Mouse (Mus musculus): ENCODE results near the gene Gpr82. TPM values are rescaled to one million over a fixed set of nuclear protein-coding genes. Genes with fewer than 3 reads are reported as not detected.

Gene Gpr82
- polyA plus RNA-seq, 1 experiment from 2014 or later: 0.54 TPM

GRCm38 (mm10) chrX:13670342-13670741, 9.2 kb downstream of the Gpr82 start:
- Histone ChIP-seq H3K4me3 (ENCODE audit: low read depth, low read length) (no peak overlapping the region), H3K4me1 (replicated peaks; ENCODE audit: control insufficient read depth, insufficient read depth, low read length) (no peaks in the 10 kb centered on the region), H3K4me2 (ENCODE audit: low read length) (no peak overlapping the region), H3K27me3 (replicated peaks; ENCODE audit: control insufficient read depth, insufficient read depth, low read length) (no peaks in the 10 kb centered on the region), H3K9me3 (ENCODE audit: control insufficient read depth, low read length) (no peaks in the 10 kb centered on the region), H3K9ac (ENCODE audit: low read length) (no peak overlapping the region), H3K36me3 (ENCODE audit: control insufficient read depth, insufficient read depth, low read length) (no peaks in the 10 kb centered on the region), H3K27ac (ENCODE audit: low read depth) (no peak overlapping the region)
- DNase-seq (ENCODE audit: low spot score) (no peak), ATAC-seq (replicated peaks; ENCODE audit: low FRiP score, low TSS enrichment, low read depth) (no peak)
- 74% methylated on average over 3 of the region's 3 CpGs for WGBS

GRCm38 (mm10) chrX:13673001-13673400, 11.8 kb downstream of the Gpr82 start:
- no peak for DNase-seq (ENCODE audit: low spot score)
- Histone ChIP-seq H3K27me3 (replicated peaks; ENCODE audit: control insufficient read depth, insufficient read depth, low read length) (no peaks in the 10 kb centered on the region), H3K36me3 (ENCODE audit: control insufficient read depth, insufficient read depth, low read length) (no peaks in the 10 kb centered on the region), H3K27ac (ENCODE audit: low read depth) (no peak overlapping the region), H3K4me2 (ENCODE audit: low read length) (no peak overlapping the region), H3K4me3 (ENCODE audit: low read depth, low read length) (no peak overlapping the region), H3K9ac (ENCODE audit: low read length) (no peak overlapping the region), H3K4me1 (replicated peaks; ENCODE audit: control insufficient read depth, insufficient read depth, low read length) (no peaks in the 10 kb centered on the region), H3K9me3 (ENCODE audit: control insufficient read depth, low read length) (no peaks in the 10 kb centered on the region)
- ATAC-seq (replicated peaks; ENCODE audit: low FRiP score, low TSS enrichment, low read depth): no peak
- 89% methylated on average over 3 of the region's 3 CpGs for WGBS

GRCm38 (mm10) chrX:13681748-13682147, 20.6 kb downstream of the Gpr82 start:
- Histone ChIP-seq H3K27me3 (replicated peaks; ENCODE audit: control insufficient read depth, insufficient read depth, low read length) (no peaks in the 10 kb centered on the region), H3K9ac (ENCODE audit: low read length) (no peak overlapping the region), H3K36me3 (ENCODE audit: control insufficient read depth, insufficient read depth, low read length) (no peaks in the 10 kb centered on the region), H3K4me3 (ENCODE audit: low read depth, low read length) (no peak overlapping the region), H3K4me1 (replicated peaks; ENCODE audit: control insufficient read depth, insufficient read depth, low read length) (no peaks in the 10 kb centered on the region), H3K27ac (ENCODE audit: low read depth) (no peak overlapping the region), H3K4me2 (ENCODE audit: low read length) (no peak overlapping the region), H3K9me3 (ENCODE audit: control insufficient read depth, low read length) (no peaks in the 10 kb centered on the region)
- DNase-seq (ENCODE audit: low spot score) (no peak), ATAC-seq (replicated peaks; ENCODE audit: low FRiP score, low TSS enrichment, low read depth) (no peak)
- 85% methylated on average over 3 of the region's 3 CpGs for WGBS

- no peak for DNase-seq (ENCODE audit: low spot score)
- Histone ChIP-seq H3K4me1 (replicated peaks; ENCODE audit: control insufficient read depth, insufficient read depth, low read length) (no peaks in the 10 kb centered on the region), H3K36me3 (ENCODE audit: control insufficient read depth, insufficient read depth, low read length) (no peaks in the 10 kb centered on the region), H3K9ac (ENCODE audit: low read length) (no peak overlapping the region), H3K4me3 (ENCODE audit: low read depth, low read length) (no peak overlapping the region), H3K27me3 (replicated peaks; ENCODE audit: control insufficient read depth, insufficient read depth, low read length) (no peaks in the 10 kb centered on the region), H3K4me2 (ENCODE audit: low read length) (no peak overlapping the region), H3K27ac (ENCODE audit: low read depth) (no peak overlapping the region), H3K9me3 (ENCODE audit: control insufficient read depth, low read length) (no peaks in the 10 kb centered on the region)
- no peak for ATAC-seq (replicated peaks; ENCODE audit: low FRiP score, low TSS enrichment, low read depth)
- WGBS: 95% methylated on average over 1 of the region's 1 CpGs
Observed at GRCm38 (mm10) chrX:13686589-13686988, 25.4 kb downstream of the Gpr82 start.

- ATAC-seq (replicated peaks; ENCODE audit: low FRiP score, low TSS enrichment, low read depth) (no peak), DNase-seq (ENCODE audit: low spot score) (no peak)
- H3K36me3 ChIP-seq (ENCODE audit: control insufficient read depth, insufficient read depth, low read length): no peaks in the 10 kb centered on the region
- H3K9me3 ChIP-seq (ENCODE audit: control insufficient read depth, low read length): no peaks in the 10 kb centered on the region
- H3K27me3 ChIP-seq (replicated peaks; ENCODE audit: control insufficient read depth, insufficient read depth, low read length): no peaks in the 10 kb centered on the region
- no peaks in the 10 kb centered on the region for H3K4me1 ChIP-seq (replicated peaks; ENCODE audit: control insufficient read depth, insufficient read depth, low read length)
- no peak overlapping the region for H3K4me2 ChIP-seq (ENCODE audit: low read length)
- no peak overlapping the region for H3K9ac ChIP-seq (ENCODE audit: low read length)
- 83% methylated on average over 2 of the region's 2 CpGs for WGBS
- H3K4me3 ChIP-seq (ENCODE audit: low read depth, low read length): no peak overlapping the region
- H3K27ac ChIP-seq (ENCODE audit: low read depth): no peak overlapping the region
Observed at GRCm38 (mm10) chrX:13688356-13688755, 27.2 kb downstream of the Gpr82 start.

GRCm38 (mm10) chrX:13691865-13692264, 30.7 kb downstream of the Gpr82 start:
- Histone ChIP-seq H3K27ac (ENCODE audit: low read depth) (no peak overlapping the region), H3K27me3 (replicated peaks; ENCODE audit: control insufficient read depth, insufficient read depth, low read length) (no peaks in the 10 kb centered on the region), H3K9ac (ENCODE audit: low read length) (no peak overlapping the region), H3K4me2 (ENCODE audit: low read length) (no peak overlapping the region), H3K4me1 (replicated peaks; ENCODE audit: control insufficient read depth, insufficient read depth, low read length) (no peaks in the 10 kb centered on the region), H3K4me3 (ENCODE audit: low read depth, low read length) (no peak overlapping the region), H3K36me3 (ENCODE audit: control insufficient read depth, insufficient read depth, low read length) (no peaks in the 10 kb centered on the region), H3K9me3 (ENCODE audit: control insufficient read depth, low read length) (no peaks in the 10 kb centered on the region)
- WGBS: 86% methylated on average over 4 of the region's 4 CpGs
- DNase-seq (ENCODE audit: low spot score) (no peak), ATAC-seq (replicated peaks; ENCODE audit: low FRiP score, low TSS enrichment, low read depth) (no peak)

GRCm38 (mm10) chrX:13700681-13701080, 39.5 kb downstream of the Gpr82 start:
- Histone ChIP-seq H3K27ac (ENCODE audit: low read depth) (no peak overlapping the region), H3K4me1 (replicated peaks; ENCODE audit: control insufficient read depth, insufficient read depth, low read length) (no peaks in the 10 kb centered on the region), H3K36me3 (ENCODE audit: control insufficient read depth, insufficient read depth, low read length) (no peaks in the 10 kb centered on the region), H3K27me3 (replicated peaks; ENCODE audit: control insufficient read depth, insufficient read depth, low read length) (no peaks in the 10 kb centered on the region), H3K4me3 (ENCODE audit: low read depth, low read length) (no peak overlapping the region), H3K9me3 (ENCODE audit: control insufficient read depth, low read length) (no peaks in the 10 kb centered on the region), H3K4me2 (ENCODE audit: low read length) (no peak overlapping the region), H3K9ac (ENCODE audit: low read length) (no peak overlapping the region)
- WGBS: 75% methylated on average over 3 of the region's 3 CpGs
- no peak for ATAC-seq (replicated peaks; ENCODE audit: low FRiP score, low TSS enrichment, low read depth)
- no peak for DNase-seq (ENCODE audit: low spot score)

GRCm38 (mm10) chrX:13705051-13705450, 43.9 kb downstream of the Gpr82 start:
- Histone ChIP-seq H3K4me2 (ENCODE audit: low read length) (no peak overlapping the region), H3K9me3 (ENCODE audit: control insufficient read depth, low read length) (no peaks in the 10 kb centered on the region), H3K4me3 (ENCODE audit: low read depth, low read length) (no peak overlapping the region), H3K27me3 (replicated peaks; ENCODE audit: control insufficient read depth, insufficient read depth, low read length) (no peaks in the 10 kb centered on the region), H3K36me3 (ENCODE audit: control insufficient read depth, insufficient read depth, low read length) (no peaks in the 10 kb centered on the region), H3K27ac (ENCODE audit: low read depth) (no peak overlapping the region), H3K9ac (ENCODE audit: low read length) (no peak overlapping the region), H3K4me1 (replicated peaks; ENCODE audit: control insufficient read depth, insufficient read depth, low read length) (no peaks in the 10 kb centered on the region)
- DNase-seq (ENCODE audit: low spot score) (no peak), ATAC-seq (replicated peaks; ENCODE audit: low FRiP score, low TSS enrichment, low read depth) (no peak)
- 34% methylated on average over 2 of the region's 2 CpGs for WGBS

- H3K4me1 ChIP-seq (replicated peaks; ENCODE audit: control insufficient read depth, insufficient read depth, low read length): no peaks in the 10 kb centered on the region
- H3K9ac ChIP-seq (ENCODE audit: low read length): no peak overlapping the region
- H3K4me2 ChIP-seq (ENCODE audit: low read length): no peak overlapping the region
- no peak overlapping the region for H3K27ac ChIP-seq (ENCODE audit: low read depth)
- no peaks in the 10 kb centered on the region for H3K36me3 ChIP-seq (ENCODE audit: control insufficient read depth, insufficient read depth, low read length)
- WGBS: 50% methylated on average over 2 of the region's 2 CpGs
- peak; percentile 68 for DNase-seq (ENCODE audit: low spot score)
- H3K27me3 ChIP-seq (replicated peaks; ENCODE audit: control insufficient read depth, insufficient read depth, low read length): no peaks in the 10 kb centered on the region
- ATAC-seq (replicated peaks; ENCODE audit: low FRiP score, low TSS enrichment, low read depth): no peak
- H3K4me3 ChIP-seq (ENCODE audit: low read depth, low read length): no peak overlapping the region
- no peaks in the 10 kb centered on the region for H3K9me3 ChIP-seq (ENCODE audit: control insufficient read depth, low read length)
Observed at GRCm38 (mm10) chrX:13710174-13710573, 49.0 kb downstream of the Gpr82 start.
